Mouse (Mus musculus) CH12.LX (cell line): ENCODE data around the gene Alg6.

Experiments
- BHLHE40 ChIP-seq: IDR thresholded peaks from 2 replicates; pipeline ENCODE4 v1.6.1; 2011; ENCODE audit warnings: mild to moderate bottlenecking, low read depth, low read length, improper control_type of control experiment
- CTCF ChIP-seq, 2 experiments: IDR thresholded peaks in 1 of 2; conservative IDR thresholded peaks in 1 of 2; 2 replicates each; pipeline ENCODE4 v1.5.1; 2011 to 2012; ENCODE audit warnings: low read depth in 2 of 2, low read length in 2 of 2, improper control_type of control experiment in 1 of 2, inconsistent platforms in 1 of 2, mild to moderate bottlenecking in 1 of 2, moderate library complexity in 1 of 2
- HCFC1 ChIP-seq: IDR thresholded peaks from 2 replicates; pipeline ENCODE4 v1.6.1; 2012; ENCODE audit warnings: low read depth, mild to moderate bottlenecking, inconsistent platforms, low read length, improper control_type of control experiment
- JUN ChIP-seq: IDR thresholded peaks from 2 replicates; pipeline ENCODE4 v1.6.1; 2011; ENCODE audit warnings: low read depth, mild to moderate bottlenecking, low read length, improper control_type of control experiment, moderate library complexity; ENCODE audit not compliant: insufficient read depth
- POLR2A ChIP-seq: IDR thresholded peaks from 2 replicates; pipeline ENCODE4 v1.6.1; 2011; ENCODE audit warnings: low read depth, mild to moderate bottlenecking, improper control_type of control experiment, low read length
- RCOR1 ChIP-seq: conservative IDR thresholded peaks from 2 replicates; pipeline ENCODE4 v1.6.1; 2012; ENCODE audit warnings: low read depth, mild to moderate bottlenecking, inconsistent platforms, low read length, improper control_type of control experiment
- TCF12 ChIP-seq: IDR thresholded peaks from 2 replicates; pipeline ENCODE4 v1.6.1; 2014; ENCODE audit warnings: low read depth, mild to moderate bottlenecking, inconsistent platforms, low read length, improper control_type of control experiment
- UBTF ChIP-seq: IDR thresholded peaks from 2 replicates; pipeline ENCODE4 v1.6.1; 2012; ENCODE audit warnings: low read depth, mild to moderate bottlenecking, inconsistent platforms, low read length, improper control_type of control experiment, moderate library complexity
- USF1 ChIP-seq: IDR thresholded peaks from 2 replicates; pipeline ENCODE4 v1.6.1; 2014; ENCODE audit warnings: low read depth, mild to moderate bottlenecking, inconsistent platforms, low read length, improper control_type of control experiment

DNA sequence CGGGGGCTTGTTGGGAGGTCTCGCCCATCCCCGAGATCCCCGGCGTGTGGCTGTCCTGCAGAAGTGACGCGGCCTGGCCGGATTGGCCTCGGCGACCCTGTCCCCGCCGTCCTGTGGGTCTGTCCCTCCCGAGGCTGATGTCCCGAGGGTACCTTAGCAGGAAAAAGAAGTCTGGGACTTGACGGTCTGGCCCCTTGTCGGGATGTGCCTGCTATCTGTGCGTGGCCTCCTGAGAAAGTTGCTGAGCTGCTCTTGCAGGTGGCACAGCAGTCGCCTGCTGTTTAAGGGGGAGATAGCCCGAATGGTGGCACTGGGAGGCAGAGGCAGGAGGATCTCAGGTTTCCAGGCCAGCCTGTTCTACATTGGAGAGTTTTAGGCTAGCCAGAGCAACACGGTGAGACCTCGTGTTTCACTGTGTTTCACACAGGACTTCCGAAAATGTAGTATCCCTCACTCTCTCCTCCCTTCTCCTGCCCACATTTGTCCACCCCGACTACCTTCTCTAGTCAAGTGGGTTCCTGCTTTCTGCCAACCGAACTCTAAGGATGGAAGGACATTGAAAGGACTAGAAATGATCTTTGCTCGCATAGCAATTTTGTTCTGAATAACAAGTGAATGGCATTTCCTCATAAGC, 436 bp downstream of the Alg6 start:
- TF ChIP-seq POLR2A (no peak), TCF12 (no peak), CTCF (conservative IDR thresholded peaks at IDR 0.05 in 1 of 2, IDR thresholded peaks at IDR 0.05 in 1 of 2; ENCODE audit: low read depth in 2 of 2, low read length in 2 of 2) (no peak), RCOR1 (0 out of 2 replicates have a peak, but pooled peaks have one; percentile 44), JUN (no peak), UBTF (no peak), HCFC1 (no peak), USF1 (no peak), BHLHE40 (no peak)
